Mouse (Mus musculus) thymus, postnatal 25 days (tissue): ENCODE measurements around the gene Olfr1080.
"Not testable (repeated sequence)": the region's sequence is repeated elsewhere in the genome, so short reads cannot be mapped to it uniquely, and the experiment has no call there.

Experiments used
- DNase-seq: peaks from one replicate; pipeline ENCODE4 v3.0.0; 2022

Olfr1080 gene

GRCm38 (mm10) chr2:86558135-86558534 is at the start of gene Olfr1080:
Gene Olfr1080 (minus strand): TSS chr2:86558235.
- not testable (repeated sequence) for DNase-seq

- not testable (repeated sequence) for DNase-seq
Measured at GRCm38 (mm10) chr2:86598866-86599265, 40.8 kb upstream of the Olfr1080 start, which contains the start of gene Olfr1082. Gene Olfr1082 (minus strand): TSS chr2:86598966.

GRCm38 (mm10) chr2:86542380-86542779 is 15.7 kb downstream of the Olfr1080 start, which contains the start of gene Olfr1079:
Gene Olfr1079 (minus strand): TSS chr2:86542480.
- no peak for DNase-seq

GRCm38 (mm10) chr2:86530991-86531390 is 27.0 kb downstream of the Olfr1080 start:
- DNase-seq = no peak

GRCm38 (mm10) chr2:86508161-86508560 is 49.9 kb downstream of the Olfr1080 start, which contains the start of gene Olfr1076:
Gene Olfr1076 (plus strand): TSS chr2:86508461.
- DNase-seq = no peak
